Mouse (Mus musculus) ES-E14 (cell line): ENCODE measurements at regions not wholly inside any gene's neighbourhood (a gene's known extent, or its start where the extent isn't known, plus 50 kb on each side); places are given as distances from the start of the nearest gene placed in this dataset.

Experiments used
- HCFC1 ChIP-seq: IDR thresholded peaks from 2 replicates; pipeline ENCODE4 v1.6.1; 2012; ENCODE audit warnings: low read length, inconsistent platforms, borderline replicate concordance; ENCODE audit not compliant: insufficient read depth
- ZC3H11A ChIP-seq: IDR thresholded peaks from 2 replicates; pipeline ENCODE4 v1.6.1; 2012; ENCODE audit warnings: low read depth, mild to moderate bottlenecking, inconsistent platforms, low read length, borderline replicate concordance
- ZNF384 ChIP-seq: IDR thresholded peaks from 2 replicates; pipeline ENCODE4 v1.6.1; 2012; ENCODE audit warnings: low read depth, low read length, inconsistent platforms

GRCm38 (mm10) chr19:54360660-54361059 is 316.7 kb downstream of the Adra2a start:
- no peak for TF ChIP-seq ZNF384
- TF ChIP-seq HCFC1 = no peak
- no peak for TF ChIP-seq ZC3H11A
